Mouse (Mus musculus) lung, adult 18-20 months (tissue): ENCODE data around the gene Dok7.

Experiments
- DNase-seq, 2 experiments: peaks; one replicate each; pipeline ENCODE4 v3.0.0; 2022; ENCODE audit warnings: mixed read lengths in 2 of 2

Dok7 gene

GRCm38 (mm10) chr5:35120024-35120423 lies 63.5 kb downstream of the Dok7 start:
- no peak for DNase-seq

GRCm38 (mm10) chr5:35129208-35129607 lies 72.6 kb downstream of the Dok7 start:
- DNase-seq, result no peak

GRCm38 (mm10) chr5:35129767-35130191 lies 73.2 kb downstream of the Dok7 start:
- DNase-seq, result no peak

GRCm38 (mm10) chr5:35131237-35131636 lies 74.7 kb downstream of the Dok7 start:
- no peak for DNase-seq

GRCm38 (mm10) chr5:35131773-35132172 lies 75.2 kb downstream of the Dok7 start:
- DNase-seq, result peak; percentile 79 to 85

GRCm38 (mm10) chr5:35132278-35132980 lies 75.9 kb downstream of the Dok7 start:
- DNase-seq, result no peak

GRCm38 (mm10) chr5:35133468-35133867 lies 76.9 kb downstream of the Dok7 start:
- DNase-seq, result no peak

GRCm38 (mm10) chr5:35134286-35134685 lies 77.7 kb downstream of the Dok7 start:
- DNase-seq, result no peak

GRCm38 (mm10) chr5:35135903-35136302 lies 79.3 kb downstream of the Dok7 start:
- DNase-seq, result peak; percentile 48 to 71
